Mouse (Mus musculus) right cerebral cortex, postnatal 10 days (tissue): Measurements from ENCODE around the gene Kalrn.

ENCODE experiments used
- DNase-seq, 2 experiments: peaks; one replicate each; pipeline ENCODE4 v3.0.0; 2021; ENCODE audit warnings: low spot score in 2 of 2

Gene Kalrn

GRCm38 (mm10) chr16:34267751-34268150, 305.6 kb downstream of the Kalrn start:
- DNase-seq = no peak

GRCm38 (mm10) chr16:34264671-34265070, 308.7 kb downstream of the Kalrn start:
- no peak for DNase-seq

- peak; percentile 78 to 84 for DNase-seq
Observed at GRCm38 (mm10) chr16:34262731-34263460, 310.4 kb downstream of the Kalrn start.

- no peak for DNase-seq
Observed at GRCm38 (mm10) chr16:34260971-34261924, 312.1 kb downstream of the Kalrn start.

GRCm38 (mm10) chr16:34254646-34255022, 318.7 kb downstream of the Kalrn start:
- DNase-seq = no peak

GRCm38 (mm10) chr16:34254002-34254645, 319.2 kb downstream of the Kalrn start:
- DNase-seq = no peak

GRCm38 (mm10) chr16:34252670-34253069, 320.7 kb downstream of the Kalrn start:
- DNase-seq = no peak

- no peak for DNase-seq
Observed at GRCm38 (mm10) chr16:34248256-34248655, 325.1 kb downstream of the Kalrn start.

- peak; percentile 84 to 90 for DNase-seq
Observed at GRCm38 (mm10) chr16:34241936-34242729, 331.2 kb downstream of the Kalrn start.

- no peak for DNase-seq
Observed at GRCm38 (mm10) chr16:34239618-34240017, 333.7 kb downstream of the Kalrn start.

- DNase-seq = peak; percentile 80 to 86
Observed at GRCm38 (mm10) chr16:34236898-34237611, 336.3 kb downstream of the Kalrn start.

- no peak for DNase-seq
Observed at GRCm38 (mm10) chr16:34235086-34235485, 338.2 kb downstream of the Kalrn start.

- DNase-seq = no peak
Observed at GRCm38 (mm10) chr16:34231952-34232351, 341.4 kb downstream of the Kalrn start.

GRCm38 (mm10) chr16:34231146-34231545, 342.2 kb downstream of the Kalrn start:
- no peak for DNase-seq

GRCm38 (mm10) chr16:34229350-34229749, 344.0 kb downstream of the Kalrn start:
- no peak for DNase-seq

- no peak for DNase-seq
Observed at GRCm38 (mm10) chr16:34228661-34229060, 344.7 kb downstream of the Kalrn start.

GRCm38 (mm10) chr16:34212160-34212559, 361.2 kb downstream of the Kalrn start:
- no peak for DNase-seq

GRCm38 (mm10) chr16:34211243-34211642, 362.1 kb downstream of the Kalrn start:
- no peak for DNase-seq

GRCm38 (mm10) chr16:34208748-34209147, 364.6 kb downstream of the Kalrn start:
- DNase-seq = no peak

GRCm38 (mm10) chr16:34207972-34208371, 365.4 kb downstream of the Kalrn start:
- no peak for DNase-seq
